Mouse (Mus musculus): ENCODE data around the gene Zfp867.

The Zfp867 gene

DNA sequence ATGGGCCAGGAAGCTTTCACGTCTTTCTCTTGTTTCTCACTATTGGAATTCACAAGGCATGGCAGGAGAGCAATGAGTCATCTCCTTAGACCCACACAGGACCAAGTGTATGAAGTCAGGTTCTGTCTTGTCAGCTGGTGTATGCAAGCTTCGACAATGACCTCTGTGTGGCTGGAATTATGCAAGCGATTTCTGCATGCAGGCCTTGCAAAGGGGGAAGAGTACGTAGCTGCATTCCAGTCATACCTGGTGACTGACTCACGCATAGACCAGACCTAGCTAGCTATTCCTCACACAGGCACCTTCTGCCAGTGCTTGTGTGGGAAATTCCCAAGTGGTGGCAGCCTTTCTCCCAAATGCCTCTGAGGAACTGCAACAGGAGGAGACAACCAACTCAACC, 13.3 kb downstream of the Zfp867 start:
- DNase-seq (ENCODE audit: low spot score): peak; percentile 89

GRCm38 (mm10) chr11:59456891-59457290, 15.4 kb downstream of the Zfp867 start:
- DNase-seq (ENCODE audit: low spot score): no peak

- DNase-seq (ENCODE audit: low spot score): no peak
Measured at GRCm38 (mm10) chr11:59456346-59456745, 15.9 kb downstream of the Zfp867 start.

DNA sequence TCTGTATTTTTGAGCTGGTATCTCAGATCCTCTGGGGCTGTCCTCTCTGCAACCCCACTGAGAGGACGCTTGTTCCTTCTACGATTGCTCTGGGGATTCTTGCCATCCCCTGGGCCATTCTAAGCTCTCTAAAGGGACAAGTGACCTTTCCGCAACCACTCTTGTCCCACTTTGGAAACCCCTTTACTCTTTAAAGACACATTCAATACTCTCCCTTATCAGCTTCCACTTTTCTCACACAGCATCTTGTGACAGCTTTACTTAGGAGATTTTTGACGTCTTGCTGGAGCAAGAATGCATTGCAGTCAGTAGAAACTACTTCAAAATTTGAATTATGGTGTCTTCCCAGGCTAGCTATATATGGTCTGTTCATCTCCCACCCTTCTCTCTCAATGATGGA, 21.2 kb downstream of the Zfp867 start, which contains the start of gene Snap47:
Snap47 (minus strand) TSS at position 101 of the 400 bp plus-strand sequence.
- no peak for DNase-seq (ENCODE audit: low spot score)

DNA sequence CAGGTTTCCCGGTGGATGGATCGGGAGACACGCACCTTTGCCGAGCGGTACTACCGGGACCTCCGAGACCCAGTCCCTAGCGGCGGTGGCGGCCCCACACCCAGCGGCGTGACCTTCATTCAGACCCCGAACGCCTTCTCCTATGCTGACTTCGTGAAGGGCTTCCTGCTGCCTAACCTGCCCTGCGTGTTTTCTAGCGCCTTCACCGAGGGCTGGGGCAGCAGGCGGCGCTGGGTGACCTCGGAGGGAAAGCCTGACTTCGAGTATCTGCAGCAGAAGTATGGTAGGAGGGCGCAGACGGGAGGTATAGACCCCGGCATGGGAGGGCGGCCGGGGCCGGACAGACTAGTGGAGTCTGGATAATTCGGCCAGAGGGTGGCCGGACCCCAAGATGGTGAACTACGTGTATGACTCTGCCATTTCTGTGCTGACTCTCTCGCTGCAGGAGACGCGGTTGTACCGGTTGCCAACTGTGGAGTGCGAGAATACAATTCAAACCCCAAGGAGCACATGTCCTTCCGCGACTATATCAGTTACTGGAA, 22.0 kb downstream of the Zfp867 start:
- DNase-seq (ENCODE audit: low spot score): peak; percentile 23

- DNase-seq (ENCODE audit: low spot score): peak; percentile 91
Measured at GRCm38 (mm10) chr11:59449741-59450229, 22.5 kb downstream of the Zfp867 start, which contains the start of gene Jmjd4. Gene Jmjd4 (plus strand): TSS chr11:59450045.

- no peak for DNase-seq (ENCODE audit: low spot score)
Measured at GRCm38 (mm10) chr11:59443102-59443501, 29.2 kb downstream of the Zfp867 start.

- DNase-seq (ENCODE audit: low spot score): no peak
Measured at GRCm38 (mm10) chr11:59437954-59438353, 34.3 kb downstream of the Zfp867 start.

GRCm38 (mm10) chr11:59432261-59432660, 40.0 kb downstream of the Zfp867 start:
- no peak for DNase-seq (ENCODE audit: low spot score)

- DNase-seq (ENCODE audit: low spot score): no peak
Measured at GRCm38 (mm10) chr11:59429959-59430358, 42.3 kb downstream of the Zfp867 start.

GRCm38 (mm10) chr11:59428057-59428660, 44.1 kb downstream of the Zfp867 start:
- DNase-seq (ENCODE audit: low spot score): no peak

- DNase-seq (ENCODE audit: low spot score): peak; percentile 18
Measured at GRCm38 (mm10) chr11:59425671-59426101, 46.6 kb downstream of the Zfp867 start.

DNA sequence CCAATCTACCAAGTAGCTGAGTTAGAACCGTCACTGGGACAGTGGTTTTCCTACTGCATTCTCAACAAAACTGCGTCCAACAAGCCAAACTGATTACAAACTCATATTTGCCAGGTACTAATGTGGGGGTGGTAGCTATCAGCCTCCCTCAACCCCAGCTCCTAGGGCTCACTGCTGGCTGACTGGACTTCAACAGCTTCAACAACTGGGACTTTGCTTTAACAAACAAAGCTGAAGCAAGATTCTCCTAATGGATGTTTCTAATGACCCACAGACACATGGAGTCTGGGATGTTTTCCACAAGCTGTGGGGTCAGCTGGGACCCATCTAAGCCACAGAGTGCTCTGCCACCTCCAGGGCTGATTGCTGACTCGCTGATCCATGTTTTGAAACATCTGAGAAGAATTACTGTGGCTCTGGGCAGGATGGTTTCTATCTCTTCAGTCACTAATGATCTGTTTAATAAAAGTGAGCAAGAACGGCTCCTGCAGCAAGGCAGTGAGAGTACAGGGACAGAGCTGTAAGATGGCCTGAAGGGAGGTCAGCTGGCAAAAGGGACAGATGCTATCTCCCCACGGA, 49.2 kb downstream of the Zfp867 start:
- peak; percentile 35 for DNase-seq (ENCODE audit: low spot score)

DNA sequence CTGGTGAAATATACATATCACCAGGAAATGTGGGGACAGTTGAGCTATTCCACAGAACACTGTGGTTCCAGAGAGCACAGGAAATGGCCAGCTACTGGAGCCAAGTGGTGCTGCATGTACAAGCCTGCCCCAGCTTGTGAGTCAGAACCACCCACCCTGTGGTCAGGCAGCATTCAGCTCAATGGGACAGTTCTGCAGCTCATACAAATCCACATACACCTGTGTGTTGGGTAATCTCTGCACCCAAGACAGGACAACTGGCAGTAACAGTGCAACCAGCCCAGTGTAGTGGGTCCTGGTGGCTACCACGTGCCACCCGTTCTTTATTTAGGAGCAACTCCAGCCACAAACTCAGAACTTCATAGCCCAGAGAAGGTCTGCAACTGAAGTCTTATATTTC, 50.3 kb downstream of the Zfp867 start:
- no peak for DNase-seq (ENCODE audit: low spot score)

- no peak for DNase-seq (ENCODE audit: low spot score)
Measured at GRCm38 (mm10) chr11:59421436-59421835, 50.8 kb downstream of the Zfp867 start.

DNA sequence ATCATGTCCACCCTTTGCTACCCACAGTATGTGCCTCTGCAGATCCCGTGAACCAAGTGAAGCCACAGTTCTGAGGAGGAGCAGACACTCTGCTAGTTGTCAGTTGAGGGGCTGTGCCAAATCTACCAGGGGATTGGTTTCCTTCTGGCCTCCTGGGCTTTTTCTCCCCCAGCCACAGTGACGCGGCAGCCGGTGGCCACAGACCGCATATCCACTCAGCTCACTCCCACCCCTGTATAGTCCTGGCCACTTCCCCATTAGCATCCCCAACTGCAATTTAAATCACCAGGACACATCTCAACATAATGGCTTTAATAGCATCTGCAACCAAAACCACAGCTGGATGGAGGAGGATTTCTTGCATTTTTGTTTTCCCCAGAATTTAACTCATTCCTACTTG, 53.6 kb downstream of the Zfp867 start:
- DNase-seq (ENCODE audit: low spot score): no peak

DNA sequence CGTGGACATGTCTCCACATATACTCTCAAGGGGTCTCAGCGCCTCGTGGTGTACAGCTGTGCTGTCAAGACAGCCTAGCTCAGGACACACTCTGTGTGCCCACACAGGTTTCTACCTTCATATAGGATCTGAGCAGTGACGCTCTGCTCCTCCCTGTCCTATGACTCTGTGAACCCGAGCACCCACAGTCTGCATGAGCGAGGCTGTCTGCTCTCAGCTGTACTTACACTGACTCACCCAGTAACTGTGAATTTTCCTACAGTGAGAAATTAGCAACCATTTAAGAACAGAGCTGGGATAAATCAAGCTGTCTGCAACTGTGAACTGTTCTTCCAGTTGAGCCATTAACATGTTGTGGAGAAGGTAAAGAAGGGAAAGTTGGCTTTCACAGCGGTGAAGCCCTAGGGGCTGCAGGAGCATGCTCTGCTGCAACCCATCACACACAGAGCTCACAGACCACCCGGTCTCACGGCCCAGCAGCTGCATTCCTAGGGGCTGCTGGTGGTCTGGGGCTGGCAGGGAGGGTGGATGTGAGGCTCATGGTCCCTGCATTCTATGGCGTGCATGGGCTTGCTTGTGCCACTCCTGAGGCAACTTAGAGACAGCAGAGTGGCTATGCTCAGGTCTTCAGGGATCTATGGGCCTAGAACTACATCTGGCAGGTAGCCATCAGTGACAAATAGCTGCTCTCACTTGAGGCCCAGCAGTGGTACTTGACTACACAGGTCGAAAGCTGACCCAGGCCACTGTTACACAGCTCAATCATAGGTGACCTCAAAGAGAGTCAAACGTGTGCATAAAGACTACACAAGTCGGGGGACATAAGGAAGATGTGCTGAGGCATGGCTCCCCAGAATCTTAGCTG, 59.0 kb downstream of the Zfp867 start:
- no peak for DNase-seq (ENCODE audit: low spot score)

- no peak for DNase-seq (ENCODE audit: low spot score)
Measured at GRCm38 (mm10) chr11:59412058-59412457, 60.2 kb downstream of the Zfp867 start.
